Mouse (Mus musculus) hindbrain, embryonic 11.5 days (tissue): ENCODE results near the gene Akap1. TPM values are rescaled to one million over a fixed set of nuclear protein-coding genes. Genes with fewer than 3 reads are reported as not detected.
"Not testable (repeated sequence)": the region's sequence is repeated elsewhere in the genome, so short reads cannot be mapped to it uniquely, and the experiment has no call there.

Experiments
- ATAC-seq: fragments of 200-750 bp; cut with Nextera tagmentation; 2 replicates; pipeline ENCODE4 v1.8.0; 2017; ENCODE audit warnings: mild to moderate bottlenecking, moderate TSS enrichment, moderate library complexity; ENCODE audit not compliant: low FRiP score
- DNase-seq: peaks from one replicate; pipeline ENCODE4 v3.0.0-alpha.2; 2015; ENCODE audit warnings: low spot score
- H3K27ac ChIP-seq: fragments of 300-500 bp; sonication (generic); 2 replicates; pipeline ENCODE4 v1.5.1; 2014; ENCODE audit warnings: mild to moderate bottlenecking, low read depth, low read length
- H3K27me3 ChIP-seq: fragments of 300-500 bp; sonication (generic); 2 replicates; pipeline ENCODE4 v1.6.1; 2014; ENCODE audit warnings: mild to moderate bottlenecking, low read length, moderate library complexity, mixed read lengths; ENCODE audit not compliant: control insufficient read depth, insufficient read depth
- H3K36me3 ChIP-seq: fragments of 300-500 bp; sonication (generic); 2 replicates; pipeline ENCODE4 v1.6.1; 2014; ENCODE audit warnings: mild to moderate bottlenecking, low read length, moderate library complexity, mixed read lengths; ENCODE audit not compliant: control insufficient read depth, insufficient read depth
- H3K4me1 ChIP-seq: fragments of 300-500 bp; sonication (generic); replicated peaks from 2 replicates; pipeline ENCODE4 v1.6.1; 2014; ENCODE audit warnings: low read length, mixed read lengths; ENCODE audit not compliant: control insufficient read depth, insufficient read depth
- H3K4me2 ChIP-seq: fragments of 300-500 bp; sonication (generic); replicated peaks from 2 replicates; pipeline ENCODE4 v1.6.1; 2014; ENCODE audit warnings: mild to moderate bottlenecking, low read depth, low read length
- H3K4me3 ChIP-seq: fragments of 300-500 bp; sonication (generic); 2 replicates; pipeline ENCODE4 v1.5.1; 2014; ENCODE audit warnings: low read depth, low read length
- H3K9ac ChIP-seq: fragments of 300-500 bp; sonication (generic); 2 replicates; pipeline ENCODE4 v1.6.1; 2014; ENCODE audit warnings: low read depth, low read length
- H3K9me3 ChIP-seq: fragments of 300-500 bp; sonication (generic); 2 replicates; pipeline ENCODE4 v1.6.1; 2016; ENCODE audit warnings: low read length; ENCODE audit not compliant: control insufficient read depth
- WGBS: fragments of 180-500 bp; shearing (Covaris S2); extraction: QIAGEN DNeasy Blood & Tissue Kit; methylation state at CpG from one replicate; pipeline ENCODE4 v1.1.7; 2014; 5-methylcytosine and 5-hydroxymethylcytosine counted together
- polyA plus RNA-seq: library from polyadenylated mRNA; unstranded; fragments of >200 nt; fragmentation: Nextera tagmentation; extraction: Ambion mirVana; gene quantifications from 2 replicates; pipeline ENCODE4 v1.2.1, GENCODE M21; 2014

The Akap1 gene
- polyA plus RNA-seq, 1 experiment from 2014 or later: 14.0 TPM

DNA sequence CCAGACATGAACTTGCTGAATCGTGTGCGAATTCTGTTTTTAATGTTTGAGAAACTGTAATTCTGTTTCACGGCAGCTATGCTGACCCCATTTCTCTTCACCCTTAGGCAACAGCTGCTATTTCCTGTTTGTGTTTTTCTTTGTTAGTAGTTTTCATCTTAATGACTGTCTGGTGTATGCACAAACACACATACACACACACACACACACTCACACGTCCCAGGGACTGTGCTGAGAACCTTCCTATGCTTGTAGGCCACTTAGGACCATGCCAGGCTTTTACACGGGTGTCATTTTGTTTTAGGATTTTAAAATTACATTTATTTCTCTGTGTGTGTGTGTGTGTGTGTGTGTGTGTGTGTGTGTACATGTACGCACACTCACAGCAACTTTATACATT, 35.2 kb upstream of the Akap1 start:
- no peak overlapping the region for H3K9ac ChIP-seq
- no peaks in the 10 kb centered on the region for H3K27me3 ChIP-seq
- H3K4me3 ChIP-seq: no peak overlapping the region
- H3K4me1 ChIP-seq: no peaks in the 10 kb centered on the region
- DNase-seq: no peak
- no peaks in the 10 kb centered on the region for H3K9me3 ChIP-seq
- no peak overlapping the region for H3K27ac ChIP-seq
- no peak overlapping the region for H3K4me2 ChIP-seq
- no peaks in the 10 kb centered on the region for H3K36me3 ChIP-seq
- WGBS: 90% methylated on average over 6 of the region's 6 CpGs
- no peak for ATAC-seq

DNA sequence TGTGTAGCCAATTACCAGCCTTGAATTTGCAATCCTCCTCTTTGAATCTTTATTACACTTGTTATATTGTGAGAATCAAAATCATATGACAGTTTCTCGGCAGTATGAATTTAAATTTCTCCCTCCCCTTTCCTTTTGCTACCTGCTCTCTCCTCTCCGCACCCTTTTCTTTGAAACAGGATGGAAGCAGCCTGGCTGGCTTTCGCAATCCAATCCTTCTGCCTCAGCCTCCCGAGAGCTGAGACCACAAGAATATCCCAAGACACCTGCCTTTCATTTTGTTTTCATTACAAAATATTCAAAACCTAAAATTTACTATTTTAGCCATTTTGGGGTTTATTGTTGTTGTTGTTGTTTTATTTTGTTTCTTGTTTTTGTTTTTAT, 34.0 kb upstream of the Akap1 start:
- H3K4me3 ChIP-seq: no peak overlapping the region
- DNase-seq (no peak), ATAC-seq (no peak)
- no peaks in the 10 kb centered on the region for H3K9me3 ChIP-seq
- H3K9ac ChIP-seq: no peak overlapping the region
- H3K4me2 ChIP-seq: no peak overlapping the region
- no peaks in the 10 kb centered on the region for H3K36me3 ChIP-seq
- no peaks in the 10 kb centered on the region for H3K27me3 ChIP-seq
- no peaks in the 10 kb centered on the region for H3K4me1 ChIP-seq
- 82% methylated on average over 4 of the region's 4 CpGs for WGBS
- no peak overlapping the region for H3K27ac ChIP-seq

DNA sequence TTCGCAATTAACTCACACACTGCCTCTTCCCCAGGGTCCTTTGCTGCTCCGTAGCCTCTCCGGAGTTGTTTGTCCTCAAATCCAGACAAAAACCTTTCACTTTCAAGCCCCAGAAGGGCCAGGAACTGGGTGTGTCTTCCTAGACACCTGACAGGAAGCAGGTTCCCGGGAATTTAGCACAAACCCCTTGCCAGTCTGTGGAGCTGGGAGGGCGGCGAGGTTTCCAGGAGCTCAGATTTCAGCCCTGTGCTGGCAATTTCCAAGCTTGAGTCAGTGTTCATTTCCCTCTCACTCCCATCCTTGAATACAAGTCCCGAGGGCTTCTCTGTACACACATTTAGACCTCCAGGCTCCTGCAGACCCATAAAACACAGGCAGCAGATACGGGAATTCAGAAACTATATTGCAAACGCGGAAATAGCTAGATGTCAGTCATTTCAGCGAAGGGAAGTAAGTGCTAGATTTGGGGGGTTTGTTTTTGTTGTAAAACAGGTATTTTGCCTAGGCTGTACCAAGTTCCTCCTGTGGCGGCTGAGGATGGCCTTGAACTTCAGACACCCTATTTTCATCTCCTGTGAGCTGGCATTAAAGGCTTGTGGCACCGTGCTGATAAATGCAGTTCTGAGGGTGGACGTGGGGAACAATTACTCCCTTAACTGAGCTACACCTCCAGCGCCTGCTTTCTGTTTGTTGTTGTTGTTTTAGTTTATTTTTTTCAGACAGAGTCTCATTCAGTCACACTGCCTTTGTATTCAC, 33.4 kb upstream of the Akap1 start:
- H3K9me3 ChIP-seq: no peaks in the 10 kb centered on the region
- DNase-seq: peak; percentile 24
- no peak overlapping the region for H3K9ac ChIP-seq
- no peaks in the 10 kb centered on the region for H3K27me3 ChIP-seq
- no peak overlapping the region for H3K4me2 ChIP-seq
- 53% methylated on average over 15 of the region's 15 CpGs for WGBS
- no peak overlapping the region for H3K27ac ChIP-seq
- no peaks in the 10 kb centered on the region for H3K36me3 ChIP-seq
- no peak for ATAC-seq
- no peaks in the 10 kb centered on the region for H3K4me1 ChIP-seq
- H3K4me3 ChIP-seq: no peak overlapping the region

DNA sequence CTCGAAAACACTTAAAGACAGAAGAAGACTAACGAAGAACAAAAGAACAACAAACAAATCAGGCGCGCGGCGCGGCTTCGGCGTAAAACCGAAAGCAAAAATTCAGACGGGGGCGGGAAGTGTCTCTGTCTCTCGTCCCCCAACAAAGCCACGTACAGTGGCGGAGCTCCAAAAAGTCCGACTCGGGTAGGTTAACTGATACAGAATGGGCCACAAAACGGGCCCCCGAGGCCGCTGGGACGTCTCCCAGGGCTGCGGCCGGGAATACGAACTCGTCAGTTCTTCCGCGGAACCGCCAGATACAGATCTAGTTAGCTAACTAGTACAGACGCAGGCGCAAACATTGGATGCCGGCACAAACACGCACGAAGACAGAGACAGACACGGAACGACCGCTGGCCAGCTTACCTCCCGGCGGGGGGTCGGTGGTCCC, 31.4 kb upstream of the Akap1 start:
- H3K36me3 ChIP-seq, H3K27ac ChIP-seq, H3K9ac ChIP-seq, H3K4me3 ChIP-seq, ATAC-seq, DNase-seq, H3K9me3 ChIP-seq, H3K27me3 ChIP-seq, H3K4me1 ChIP-seq: not testable (repeated sequence)
- H3K4me2 ChIP-seq: 0 out of 2 replicates have a peak overlapping the region, but pooled peaks have one; percentile 14
- WGBS: 15% methylated on average over 21 of the region's 39 CpGs

DNA sequence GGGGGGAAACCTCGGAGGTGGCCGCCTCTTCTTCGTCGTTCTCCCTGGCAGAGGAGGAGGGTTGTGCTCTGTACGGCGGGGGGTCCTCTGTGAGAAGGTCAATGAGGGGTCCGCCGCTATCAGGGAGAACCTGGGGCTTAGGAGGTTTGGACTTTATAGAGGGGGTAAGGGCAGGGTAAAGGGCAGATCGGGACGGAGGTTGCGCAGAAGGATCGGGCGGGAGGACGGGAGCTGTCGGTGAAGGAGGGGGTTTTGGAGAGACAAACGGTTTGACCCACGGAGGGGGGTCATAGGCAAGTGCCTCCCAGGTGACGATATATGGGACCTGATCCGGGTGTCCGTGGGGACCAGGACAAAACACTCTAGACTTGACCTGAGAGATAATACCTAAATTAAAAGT, 30.8 kb upstream of the Akap1 start:
- H3K27me3 ChIP-seq: not testable (repeated sequence)

DNA sequence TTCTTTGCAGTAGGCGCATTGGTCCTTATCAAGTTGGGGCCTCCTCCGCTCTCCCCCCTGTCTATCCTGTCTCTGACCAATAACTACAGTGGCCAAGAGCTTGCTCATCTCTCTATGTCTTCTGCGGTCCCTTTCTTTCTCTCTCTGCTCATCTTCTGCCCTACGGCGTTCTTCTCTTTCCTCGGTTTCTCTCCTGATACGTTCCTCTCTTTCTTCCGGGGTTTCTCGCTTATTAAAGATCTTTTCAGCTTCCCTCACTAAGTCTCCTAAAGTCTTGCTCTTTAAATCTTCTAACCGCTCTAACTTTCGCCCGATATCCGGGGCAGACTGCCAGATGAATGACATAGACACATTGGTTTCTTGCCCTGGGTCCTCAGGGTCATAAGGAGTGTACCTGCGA, 29.9 kb upstream of the Akap1 start:
- not testable (repeated sequence) for H3K4me3 ChIP-seq, H3K4me1 ChIP-seq, H3K27ac ChIP-seq, H3K36me3 ChIP-seq, H3K9me3 ChIP-seq, H3K27me3 ChIP-seq, H3K4me2 ChIP-seq, DNase-seq, ATAC-seq, H3K9ac ChIP-seq
- WGBS: 92% methylated on average over 11 of the region's 14 CpGs

More for the DNA sequence above, 30.8 kb upstream of the Akap1 start:
- ATAC-seq, H3K4me1 ChIP-seq, H3K4me3 ChIP-seq, DNase-seq, H3K36me3 ChIP-seq, H3K9me3 ChIP-seq, H3K9ac ChIP-seq, H3K4me2 ChIP-seq, H3K27ac ChIP-seq: not testable (repeated sequence)
- WGBS: 49% methylated on average over 15 of the region's 20 CpGs

DNA sequence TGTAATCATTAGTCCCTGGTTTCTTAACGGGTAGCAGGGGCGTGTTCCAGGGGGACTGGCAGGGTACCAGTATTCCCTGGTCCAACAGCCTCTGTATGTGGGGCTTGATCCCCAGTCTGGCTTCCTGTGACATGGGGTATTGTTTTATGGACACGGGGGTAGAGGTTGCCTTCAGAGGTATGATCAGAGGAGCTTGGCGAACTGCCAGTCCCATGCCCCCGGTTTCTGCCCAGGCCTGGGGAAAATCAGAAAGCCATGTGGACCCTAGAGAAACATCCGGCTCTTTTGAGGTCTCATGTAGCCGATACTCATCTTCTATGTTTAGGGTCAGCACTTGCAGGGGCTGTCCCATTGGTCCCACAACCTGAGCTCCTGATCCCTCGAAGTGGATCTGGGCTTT, 29.1 kb upstream of the Akap1 start:
- H3K27ac ChIP-seq, H3K4me2 ChIP-seq, H3K9ac ChIP-seq, H3K27me3 ChIP-seq, DNase-seq, ATAC-seq, H3K4me3 ChIP-seq, H3K4me1 ChIP-seq, H3K36me3 ChIP-seq, H3K9me3 ChIP-seq: not testable (repeated sequence)
- WGBS: 97% methylated on average over 3 of the region's 8 CpGs

DNA sequence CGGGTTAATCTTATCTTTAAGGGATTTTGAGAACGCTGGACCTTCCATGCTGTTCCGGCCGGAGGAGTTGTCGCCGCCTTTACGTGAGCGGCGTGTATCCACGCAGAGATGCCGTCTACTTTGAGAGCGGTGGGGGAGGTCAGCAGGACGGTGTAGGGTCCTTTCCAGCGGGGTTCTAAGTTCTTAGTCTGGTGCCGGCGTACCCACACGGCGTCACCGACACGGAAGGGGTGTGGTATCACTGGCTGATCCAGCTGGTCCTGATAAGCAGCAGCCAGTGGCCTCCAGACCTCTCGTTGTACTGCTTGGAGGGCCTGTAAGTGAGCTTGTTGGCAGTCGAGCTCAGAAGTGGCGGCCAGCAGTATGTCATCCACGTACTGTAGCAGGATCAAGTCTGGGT, 28.4 kb upstream of the Akap1 start:
- not testable (repeated sequence) for H3K4me1 ChIP-seq, H3K9me3 ChIP-seq, DNase-seq, H3K36me3 ChIP-seq, ATAC-seq, H3K9ac ChIP-seq, H3K27ac ChIP-seq, H3K27me3 ChIP-seq, H3K4me3 ChIP-seq, H3K4me2 ChIP-seq
- WGBS: 98% methylated on average over 20 of the region's 24 CpGs

DNA sequence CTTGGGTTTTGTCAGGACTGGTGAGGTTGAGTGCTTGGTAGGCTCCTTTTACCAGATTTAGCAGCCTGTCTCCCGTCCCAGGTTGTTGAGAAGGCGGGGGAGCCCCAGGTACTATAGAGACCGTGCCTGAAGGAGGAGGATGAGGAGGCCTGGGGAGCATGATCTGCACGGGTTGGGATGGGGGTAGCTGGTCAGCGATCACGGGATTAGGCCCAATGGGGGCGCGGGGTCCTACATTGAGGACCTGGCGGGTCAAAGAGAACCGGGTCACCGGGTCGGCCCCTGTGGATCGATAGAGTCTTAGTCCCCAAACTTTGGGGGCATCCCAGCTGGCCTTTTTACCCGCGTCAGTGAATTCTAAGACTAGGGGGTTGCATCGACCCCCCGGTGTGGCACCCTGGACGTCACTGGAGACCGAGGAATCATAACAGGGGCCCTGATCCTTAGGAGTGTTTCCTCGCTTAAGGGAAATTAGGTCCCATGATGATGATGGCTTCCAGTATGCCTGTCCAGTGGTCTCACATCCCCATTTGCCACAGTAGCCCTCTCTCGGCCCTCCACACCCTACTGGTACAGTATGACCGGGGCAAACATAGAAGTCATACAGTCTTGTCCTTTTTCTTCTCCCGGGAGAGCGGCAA, 27.7 kb upstream of the Akap1 start:
- 94% methylated on average over 16 of the region's 24 CpGs for WGBS
- H3K27ac ChIP-seq, H3K4me3 ChIP-seq: not testable (repeated sequence)

More for the DNA sequence above, 27.7 kb upstream of the Akap1 start:
- H3K9ac ChIP-seq, ATAC-seq, H3K27me3 ChIP-seq, H3K9me3 ChIP-seq, DNase-seq, H3K4me1 ChIP-seq, H3K36me3 ChIP-seq, H3K4me2 ChIP-seq: not testable (repeated sequence)
